Mouse (Mus musculus): ENCODE data around the gene Prss57. TPM values are rescaled to one million over a fixed set of nuclear protein-coding genes. Genes with fewer than 3 reads are reported as not detected.

The Prss57 gene
- polyA plus RNA-seq, 2 experiments = 1.6 to 4.9 TPM

GRCm38 (mm10) chr10:79732500-79732899 is 58.3 kb downstream of the Prss57 start:
- Histone ChIP-seq H3K4me2 (ENCODE audit: low read depth) (no peak overlapping the region), H3K4me1 (replicated peaks; ENCODE audit: control insufficient read depth in 2 of 2, insufficient read depth in 2 of 2, low read length in 1 of 2) (no peaks in the 10 kb centered on the region), H3K4me3 (ENCODE audit: insufficient read depth in 1 of 2, low read depth in 2 of 2, low read length in 2 of 2) (no peak overlapping the region), H3K27me3 (ENCODE audit: control insufficient read depth, insufficient read depth, low read length) (no peaks in the 10 kb centered on the region), H3K9me3 (ENCODE audit: control insufficient read depth, low read length) (no peaks in the 10 kb centered on the region), H3K9ac (replicated peaks) (no peak overlapping the region), H3K27ac (no peak overlapping the region), H3K36me3 (replicated peaks; ENCODE audit: control insufficient read depth, insufficient read depth, low read depth) (no peaks in the 10 kb centered on the region; the same call in 1 of the 2 replicates)
- WGBS (ENCODE audit: insufficient replicate concordance) = 79% methylated on average over 1 of the region's 1 CpGs
- DNase-seq (ENCODE audit: low read depth in 3 of 3, low spot score in 3 of 3) (no peak), ATAC-seq (ENCODE audit: insufficient read depth) (no peak)
- TF ChIP-seq CTCF (IDR thresholded peaks at IDR 0.05; ENCODE audit: low read depth) (peak; percentile 79), EP300 (IDR thresholded peaks at IDR 0.05; ENCODE audit: low read depth) (no peak)

Other genes with a start within 250 kb of the Prss57 start
Only the 30 nearest of the 34 such genes appear.
- gene Theg, start 203.6 kb downstream of the Prss57 start, polyA plus RNA-seq (2012; rRNA removed) = not detected in 2 replicates
- not detected in 2 replicates for gene Theg, start 203.6 kb downstream of the Prss57 start, polyA plus RNA-seq (2014; fragmentation: Nextera tagmentation; extraction: Ambion mirVana)
- 0.01 and 0.03 TPM in 2 replicates for gene C2cd4c, start 176.9 kb downstream of the Prss57 start, polyA plus RNA-seq (2012; rRNA removed)
- not detected in 2 replicates for gene C2cd4c, start 176.9 kb downstream of the Prss57 start, polyA plus RNA-seq (2014; fragmentation: Nextera tagmentation; extraction: Ambion mirVana)
- 0.17 TPM in 2 replicates for gene Shc2, start 153.0 kb downstream of the Prss57 start, polyA plus RNA-seq (2012; rRNA removed)
- gene Shc2, start 153.0 kb downstream of the Prss57 start, polyA plus RNA-seq (2014; fragmentation: Nextera tagmentation; extraction: Ambion mirVana) = 0.05 TPM in 1 of 2 replicates, not detected in the other
- not detected in 2 replicates for gene Odf3l2, start 145.2 kb downstream of the Prss57 start, polyA plus RNA-seq (2012; rRNA removed)
- not detected in 2 replicates for gene Odf3l2, start 145.2 kb downstream of the Prss57 start, polyA plus RNA-seq (2014; fragmentation: Nextera tagmentation; extraction: Ambion mirVana)
- gene Madcam1, start 126.4 kb downstream of the Prss57 start, polyA plus RNA-seq (2012; rRNA removed) = 0.05 and 0.10 TPM in 2 replicates
- 0.20 and 0.45 TPM in 2 replicates for gene Madcam1, start 126.4 kb downstream of the Prss57 start, polyA plus RNA-seq (2014; fragmentation: Nextera tagmentation; extraction: Ambion mirVana)
- 14.3 and 18.7 TPM in 2 replicates for gene Tpgs1, start 121.6 kb downstream of the Prss57 start, polyA plus RNA-seq (2012; rRNA removed)
- 24.5 and 25.7 TPM in 2 replicates for gene Tpgs1, start 121.6 kb downstream of the Prss57 start, polyA plus RNA-seq (2014; fragmentation: Nextera tagmentation; extraction: Ambion mirVana)
- 106 and 127 TPM in 2 replicates for gene Cdc34, start 108.8 kb downstream of the Prss57 start, polyA plus RNA-seq (2012; rRNA removed)
- gene Cdc34, start 108.8 kb downstream of the Prss57 start, polyA plus RNA-seq (2014; fragmentation: Nextera tagmentation; extraction: Ambion mirVana) = 115 and 124 TPM in 2 replicates
- gene Gzmm, start 101.9 kb downstream of the Prss57 start, polyA plus RNA-seq (2012; rRNA removed) = 0.13 TPM in 2 replicates
- not detected in 2 replicates for gene Gzmm, start 101.9 kb downstream of the Prss57 start, polyA plus RNA-seq (2014; fragmentation: Nextera tagmentation; extraction: Ambion mirVana)
- gene Bsg, start 86.5 kb downstream of the Prss57 start, polyA plus RNA-seq (2012; rRNA removed) = 469 and 579 TPM in 2 replicates
- 809 and 828 TPM in 2 replicates for gene Bsg, start 86.5 kb downstream of the Prss57 start, polyA plus RNA-seq (2014; fragmentation: Nextera tagmentation; extraction: Ambion mirVana)
- 0.09 and 0.17 TPM in 2 replicates for gene Hcn2, start 74.3 kb downstream of the Prss57 start, polyA plus RNA-seq (2012; rRNA removed)
- gene Hcn2, start 74.3 kb downstream of the Prss57 start, polyA plus RNA-seq (2014; fragmentation: Nextera tagmentation; extraction: Ambion mirVana) = not detected in 2 replicates
- gene Polrmt, start 44.4 kb downstream of the Prss57 start, polyA plus RNA-seq (2012; rRNA removed) = 17.4 and 17.9 TPM in 2 replicates
- 10.1 and 13.3 TPM in 2 replicates for gene Polrmt, start 44.4 kb downstream of the Prss57 start, polyA plus RNA-seq (2014; fragmentation: Nextera tagmentation; extraction: Ambion mirVana)
- gene Fgf22, start 35.9 kb downstream of the Prss57 start, polyA plus RNA-seq (2012; rRNA removed) = not detected in 2 replicates
- gene Fgf22, start 35.9 kb downstream of the Prss57 start, polyA plus RNA-seq (2014; fragmentation: Nextera tagmentation; extraction: Ambion mirVana) = not detected in 2 replicates
- gene Rnf126, start 24.0 kb downstream of the Prss57 start, polyA plus RNA-seq (2012; rRNA removed) = 46.4 and 51.3 TPM in 2 replicates
- 27.7 and 33.7 TPM in 2 replicates for gene Rnf126, start 24.0 kb downstream of the Prss57 start, polyA plus RNA-seq (2014; fragmentation: Nextera tagmentation; extraction: Ambion mirVana)
- gene Fstl3, start 13.7 kb downstream of the Prss57 start, polyA plus RNA-seq (2012; rRNA removed) = 0.54 and 0.56 TPM in 2 replicates
- 0.18 and 0.23 TPM in 2 replicates for gene Fstl3, start 13.7 kb downstream of the Prss57 start, polyA plus RNA-seq (2014; fragmentation: Nextera tagmentation; extraction: Ambion mirVana)
- gene Palm, start 2.6 kb upstream of the Prss57 start, polyA plus RNA-seq (2012; rRNA removed) = 3.4 and 3.5 TPM in 2 replicates
- gene Palm, start 2.6 kb upstream of the Prss57 start, polyA plus RNA-seq (2014; fragmentation: Nextera tagmentation; extraction: Ambion mirVana) = 4.0 and 4.1 TPM in 2 replicates
- 0.13 and 0.18 TPM in 2 replicates for gene Misp, start 30.0 kb upstream of the Prss57 start, polyA plus RNA-seq (2012; rRNA removed)
- 0.41 TPM in 1 of 2 replicates, not detected in the other for gene Misp, start 30.0 kb upstream of the Prss57 start, polyA plus RNA-seq (2014; fragmentation: Nextera tagmentation; extraction: Ambion mirVana)
- 118 and 126 TPM in 2 replicates for gene Ptbp1, start 63.5 kb upstream of the Prss57 start, polyA plus RNA-seq (2012; rRNA removed)
- gene Ptbp1, start 63.5 kb upstream of the Prss57 start, polyA plus RNA-seq (2014; fragmentation: Nextera tagmentation; extraction: Ambion mirVana) = 84.5 and 99.8 TPM in 2 replicates
- 133 and 152 TPM in 2 replicates for gene Prtn3, start 83.5 kb upstream of the Prss57 start, polyA plus RNA-seq (2012; rRNA removed)
- gene Prtn3, start 83.5 kb upstream of the Prss57 start, polyA plus RNA-seq (2014; fragmentation: Nextera tagmentation; extraction: Ambion mirVana) = 86.8 and 132 TPM in 2 replicates
- 6.7 and 7.0 TPM in 2 replicates for gene Plppr3, start 83.7 kb upstream of the Prss57 start, polyA plus RNA-seq (2012; rRNA removed)
- gene Plppr3, start 83.7 kb upstream of the Prss57 start, polyA plus RNA-seq (2014; fragmentation: Nextera tagmentation; extraction: Ambion mirVana) = 2.8 and 3.0 TPM in 2 replicates
- gene Elane, start 95.3 kb upstream of the Prss57 start, polyA plus RNA-seq (2012; rRNA removed) = 52.2 and 61.9 TPM in 2 replicates
- 116 and 151 TPM in 2 replicates for gene Elane, start 95.3 kb upstream of the Prss57 start, polyA plus RNA-seq (2014; fragmentation: Nextera tagmentation; extraction: Ambion mirVana)
- 0.14 and 0.29 TPM in 2 replicates for gene Cfd, start 99.9 kb upstream of the Prss57 start, polyA plus RNA-seq (2012; rRNA removed)
- gene Cfd, start 99.9 kb upstream of the Prss57 start, polyA plus RNA-seq (2014; fragmentation: Nextera tagmentation; extraction: Ambion mirVana) = not detected in 2 replicates
- gene Med16, start 118.0 kb upstream of the Prss57 start, polyA plus RNA-seq (2012; rRNA removed) = 13.3 and 14.3 TPM in 2 replicates
- 10.0 and 12.0 TPM in 2 replicates for gene Med16, start 118.0 kb upstream of the Prss57 start, polyA plus RNA-seq (2014; fragmentation: Nextera tagmentation; extraction: Ambion mirVana)
- gene Gm26602, start 119.9 kb upstream of the Prss57 start, polyA plus RNA-seq (2012; rRNA removed) = not detected in 2 replicates
- not detected in 2 replicates for gene Gm26602, start 119.9 kb upstream of the Prss57 start, polyA plus RNA-seq (2014; fragmentation: Nextera tagmentation; extraction: Ambion mirVana)
- 0.17 and 0.30 TPM in 2 replicates for gene Kiss1r, start 126.0 kb upstream of the Prss57 start, polyA plus RNA-seq (2012; rRNA removed)
- gene Kiss1r, start 126.0 kb upstream of the Prss57 start, polyA plus RNA-seq (2014; fragmentation: Nextera tagmentation; extraction: Ambion mirVana) = 0.11 TPM in 1 of 2 replicates, not detected in the other
- gene R3hdm4, start 130.2 kb upstream of the Prss57 start, polyA plus RNA-seq (2012; rRNA removed) = 34.7 and 41.4 TPM in 2 replicates
- gene R3hdm4, start 130.2 kb upstream of the Prss57 start, polyA plus RNA-seq (2014; fragmentation: Nextera tagmentation; extraction: Ambion mirVana) = 38.5 and 46.0 TPM in 2 replicates
- 5.5 and 6.4 TPM in 2 replicates for gene Arid3a, start 136.1 kb upstream of the Prss57 start, polyA plus RNA-seq (2012; rRNA removed)
- gene Arid3a, start 136.1 kb upstream of the Prss57 start, polyA plus RNA-seq (2014; fragmentation: Nextera tagmentation; extraction: Ambion mirVana) = 3.4 and 3.9 TPM in 2 replicates
- 22.3 and 24.7 TPM in 2 replicates for gene Wdr18, start 169.2 kb upstream of the Prss57 start, polyA plus RNA-seq (2012; rRNA removed)
- 58.4 TPM in 2 replicates for gene Wdr18, start 169.2 kb upstream of the Prss57 start, polyA plus RNA-seq (2014; fragmentation: Nextera tagmentation; extraction: Ambion mirVana)
- gene Grin3b, start 179.8 kb upstream of the Prss57 start, polyA plus RNA-seq (2012; rRNA removed) = 0.01 and 0.03 TPM in 2 replicates
- gene Grin3b, start 179.8 kb upstream of the Prss57 start, polyA plus RNA-seq (2014; fragmentation: Nextera tagmentation; extraction: Ambion mirVana) = 0.13 TPM in 1 of 2 replicates, not detected in the other
- 59.7 and 79.7 TPM in 2 replicates for gene Tmem259, start 193.4 kb upstream of the Prss57 start, polyA plus RNA-seq (2012; rRNA removed)
- gene Tmem259, start 193.4 kb upstream of the Prss57 start, polyA plus RNA-seq (2014; fragmentation: Nextera tagmentation; extraction: Ambion mirVana) = 5.9 and 8.6 TPM in 2 replicates
- 14.3 and 15.8 TPM in 2 replicates for gene Cnn2, start 197.6 kb upstream of the Prss57 start, polyA plus RNA-seq (2012; rRNA removed)
- 33.8 and 39.7 TPM in 2 replicates for gene Cnn2, start 197.6 kb upstream of the Prss57 start, polyA plus RNA-seq (2014; fragmentation: Nextera tagmentation; extraction: Ambion mirVana)